Mouse (Mus musculus) heart, embryonic 11.5 days (tissue): ENCODE measurements around the gene Capzb. TPM values are rescaled to one million over a fixed set of nuclear protein-coding genes. Genes with fewer than 3 reads are reported as not detected.

Source experiments
- ATAC-seq: fragments of 200-750 bp; cut with Nextera tagmentation; replicated peaks from 2 replicates; pipeline ENCODE4 v1.8.0; 2017; ENCODE audit warnings: moderate library complexity; ENCODE audit not compliant: insufficient number of reproducible peaks, low FRiP score, low TSS enrichment
- H3K27ac ChIP-seq: fragments of 300-500 bp; sonication (generic); 2 replicates; pipeline ENCODE4 v1.5.1; 2014; ENCODE audit warnings: mild to moderate bottlenecking, low read depth, low read length
- H3K27me3 ChIP-seq: fragments of 300-500 bp; sonication (generic); 2 replicates; pipeline ENCODE4 v1.6.1; 2014; ENCODE audit warnings: mild to moderate bottlenecking, low read length, mixed read lengths; ENCODE audit not compliant: control insufficient read depth, insufficient read depth
- H3K36me3 ChIP-seq: fragments of 300-500 bp; sonication (generic); 2 replicates; pipeline ENCODE4 v1.6.1; 2014; ENCODE audit warnings: mild to moderate bottlenecking, low read length, moderate library complexity, mixed read lengths; ENCODE audit not compliant: control insufficient read depth, insufficient read depth
- H3K4me1 ChIP-seq: fragments of 300-500 bp; sonication (generic); 2 replicates; pipeline ENCODE4 v1.6.1; 2014; ENCODE audit warnings: low read length; ENCODE audit not compliant: control insufficient read depth, insufficient read depth
- H3K4me2 ChIP-seq: fragments of 300-500 bp; sonication (generic); 2 replicates; pipeline ENCODE4 v1.6.1; 2014; ENCODE audit warnings: mild to moderate bottlenecking, moderate library complexity
- H3K4me3 ChIP-seq: fragments of 300-500 bp; sonication (generic); 2 replicates; pipeline ENCODE4 v1.5.1; 2014; ENCODE audit warnings: low read depth, low read length
- H3K9ac ChIP-seq: fragments of 300-500 bp; sonication (generic); 2 replicates; pipeline ENCODE4 v1.6.1; 2014; ENCODE audit warnings: mild to moderate bottlenecking, low read depth, low read length, moderate library complexity
- H3K9me3 ChIP-seq: fragments of 300-500 bp; sonication (generic); replicated peaks from 2 replicates; pipeline ENCODE4 v1.6.1; 2016; ENCODE audit warnings: low read length; ENCODE audit not compliant: control insufficient read depth
- WGBS: fragments of 180-500 bp; shearing (Covaris S2); extraction: QIAGEN DNeasy Blood & Tissue Kit; methylation state at CpG from one replicate; pipeline ENCODE4 v1.1.7; 2014; ENCODE audit not compliant: insufficient replicate concordance; 5-methylcytosine and 5-hydroxymethylcytosine counted together
- polyA plus RNA-seq: library from polyadenylated mRNA; unstranded; fragments of >200 nt; fragmentation: Nextera tagmentation; extraction: Ambion mirVana; gene quantifications from 2 replicates; pipeline ENCODE4 v1.2.1, GENCODE M21; 2014

Gene Capzb
- polyA plus RNA-seq, 1 experiment from 2014 or later, result 319 TPM

DNA sequence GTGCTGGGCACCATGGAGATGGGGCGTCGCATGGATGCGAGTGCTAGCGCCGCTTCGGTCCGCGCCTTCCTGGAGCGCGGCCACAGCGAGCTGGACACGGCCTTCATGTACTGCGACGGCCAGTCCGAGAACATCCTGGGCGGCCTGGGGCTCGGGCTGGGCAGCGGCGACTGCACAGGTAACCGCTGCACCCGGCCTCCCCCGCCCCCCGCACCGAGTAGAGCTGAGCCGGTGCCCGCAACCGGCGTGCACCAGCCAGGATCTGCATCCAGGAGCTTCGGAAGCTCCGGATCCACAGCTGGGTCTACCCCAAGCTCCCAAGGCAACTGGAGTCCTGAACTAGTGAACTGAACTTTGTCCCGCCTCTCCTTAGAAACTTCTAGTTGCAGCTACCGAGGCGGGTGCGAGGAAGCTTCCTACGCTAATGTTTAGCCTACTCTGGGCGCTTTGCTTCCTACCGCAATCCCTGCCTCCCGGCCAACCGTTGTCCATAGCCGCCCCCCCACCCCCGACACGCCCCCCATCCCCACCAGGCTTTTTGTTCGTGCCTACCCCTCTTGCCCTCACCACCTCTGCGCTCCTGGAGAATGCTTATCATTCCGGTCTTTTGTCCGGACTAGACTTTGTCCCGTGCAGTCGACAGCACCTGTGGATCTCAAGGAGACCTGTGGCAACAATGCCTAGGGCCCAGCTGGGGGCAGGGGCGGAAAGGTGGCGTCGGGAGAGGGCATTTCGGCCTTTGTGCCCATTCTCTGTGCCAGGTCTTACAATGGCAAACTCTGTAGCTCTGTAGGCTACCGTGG, 118.4 kb downstream of the Capzb start:
- Histone ChIP-seq H3K4me2 (peak overlapping the region; percentile 87), H3K9ac (peak overlapping the region; percentile 88), H3K36me3 (peaks cover 7% of the 10 kb centered on the region), H3K4me3 (peak overlapping the region; percentile 76), H3K4me1 (peaks cover 11% of the 10 kb centered on the region), H3K27ac (peak overlapping the region; percentile 31; the same call in 1 of the 2 replicates), H3K9me3 (no peaks in the 10 kb centered on the region), H3K27me3 (no peaks in the 10 kb centered on the region)
- WGBS, result under 1% methylated on average over 53 of the region's 53 CpGs
- ATAC-seq, result peak; percentile 60

DNA sequence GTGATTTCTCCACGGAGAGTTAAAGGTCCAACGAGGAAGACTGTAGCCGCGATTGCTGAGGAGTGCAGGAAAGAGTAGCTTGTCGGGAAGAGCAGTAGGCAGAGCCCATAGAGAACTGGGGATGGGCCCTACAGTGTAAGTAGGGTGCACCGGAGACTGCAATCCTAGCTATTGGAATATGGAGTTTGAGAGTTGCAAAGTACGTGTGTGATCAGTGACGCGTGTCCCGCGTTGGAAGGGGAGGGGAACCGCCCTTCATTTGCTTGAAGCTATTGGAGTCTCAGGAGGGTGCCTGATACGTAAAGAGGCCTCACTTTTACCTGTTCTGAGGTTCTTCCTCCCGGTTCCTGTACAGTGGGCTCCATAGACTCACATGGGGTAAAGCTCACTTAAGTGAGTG, 119.0 kb downstream of the Capzb start:
- H3K4me3 ChIP-seq, result peak overlapping the region; percentile 76
- peak overlapping the region; percentile 88; the same call in 1 of the 2 replicates for H3K9ac ChIP-seq
- WGBS, result 36% methylated on average over 14 of the region's 14 CpGs
- peaks cover 9% of the 10 kb centered on the region for H3K36me3 ChIP-seq
- no peaks in the 10 kb centered on the region for H3K27me3 ChIP-seq
- ATAC-seq, result no peak
- no peaks in the 10 kb centered on the region for H3K9me3 ChIP-seq
- peak overlapping the region; percentile 87 for H3K4me2 ChIP-seq
- H3K27ac ChIP-seq, result no peak overlapping the region
- peaks cover 11% of the 10 kb centered on the region for H3K4me1 ChIP-seq

DNA sequence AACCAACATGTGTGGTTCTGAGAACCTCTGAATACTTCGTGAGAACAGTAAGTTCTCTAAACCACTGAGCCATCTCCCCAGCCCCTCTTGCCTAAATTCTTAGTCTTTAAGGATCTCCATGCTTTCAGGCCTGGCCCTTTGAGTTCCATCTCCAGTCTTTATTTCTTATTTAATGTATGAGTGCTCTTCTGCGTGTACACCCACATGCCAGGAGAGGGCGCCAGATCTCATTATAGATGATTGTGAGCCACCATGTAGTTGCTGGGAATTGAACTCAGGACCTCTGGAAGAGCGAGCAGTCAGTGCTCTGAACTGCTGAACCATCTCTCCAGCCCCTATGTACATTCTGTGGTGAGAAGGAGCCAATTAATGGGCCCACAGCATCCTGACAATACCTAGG, 119.9 kb downstream of the Capzb start:
- H3K9ac ChIP-seq, result no peak overlapping the region
- H3K27me3 ChIP-seq, result no peaks in the 10 kb centered on the region
- WGBS, result 59% methylated on average over 4 of the region's 4 CpGs
- H3K4me3 ChIP-seq, result no peak overlapping the region
- peaks cover 10% of the 10 kb centered on the region for H3K36me3 ChIP-seq
- peaks cover 11% of the 10 kb centered on the region for H3K4me1 ChIP-seq
- no peak overlapping the region for H3K4me2 ChIP-seq
- ATAC-seq, result no peak
- no peaks in the 10 kb centered on the region for H3K9me3 ChIP-seq
- H3K27ac ChIP-seq, result no peak overlapping the region

DNA sequence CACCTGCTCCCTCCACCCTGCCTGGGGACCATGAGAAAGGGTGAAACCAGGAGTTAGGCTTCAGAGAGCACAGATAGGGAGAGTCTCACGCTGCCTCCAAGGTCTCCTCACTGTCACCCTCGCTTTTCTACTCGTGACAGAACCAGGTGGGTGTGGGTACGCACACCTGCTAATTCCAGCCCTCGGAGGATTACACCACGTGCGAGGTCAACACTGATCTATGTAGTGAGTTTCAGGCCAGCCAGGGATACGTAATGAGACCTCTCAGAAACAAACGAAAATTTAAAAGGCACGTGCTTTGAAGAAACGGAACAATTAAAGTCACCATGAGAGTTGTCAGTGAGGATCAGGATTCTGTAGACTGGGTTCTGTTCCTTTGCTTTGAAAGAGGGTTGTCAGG, 125.8 kb downstream of the Capzb start:
- Histone ChIP-seq H3K4me2 (no peak overlapping the region), H3K9me3 (no peaks in the 10 kb centered on the region), H3K27ac (no peak overlapping the region), H3K4me3 (no peak overlapping the region), H3K9ac (no peak overlapping the region), H3K36me3 (peaks cover 10% of the 10 kb centered on the region), H3K4me1 (no peaks in the 10 kb centered on the region), H3K27me3 (no peaks in the 10 kb centered on the region)
- ATAC-seq, result no peak
- 91% methylated on average over 11 of the region's 11 CpGs for WGBS

DNA sequence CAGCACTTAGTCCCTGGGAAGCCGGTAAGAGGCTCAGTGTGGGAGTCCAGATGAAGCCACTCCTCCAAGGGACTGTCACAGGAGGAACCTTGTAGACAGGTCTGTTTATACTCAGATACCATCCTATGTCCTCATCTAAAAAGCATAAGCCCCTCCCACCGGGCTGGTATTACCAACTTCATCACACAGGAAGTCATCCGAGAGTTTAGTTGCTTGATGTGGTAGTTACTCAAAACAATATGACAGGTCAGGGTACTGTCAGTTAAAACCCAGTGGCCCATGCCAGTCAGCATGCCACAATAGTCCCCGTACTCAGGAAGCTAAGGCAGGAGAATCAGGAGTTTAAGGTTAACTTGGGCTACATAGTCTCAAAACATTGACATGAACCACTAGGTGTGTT, 127.0 kb downstream of the Capzb start:
- WGBS, result 90% methylated on average over 4 of the region's 4 CpGs
- Histone ChIP-seq H3K9me3 (no peaks in the 10 kb centered on the region), H3K27me3 (no peaks in the 10 kb centered on the region)

DNA sequence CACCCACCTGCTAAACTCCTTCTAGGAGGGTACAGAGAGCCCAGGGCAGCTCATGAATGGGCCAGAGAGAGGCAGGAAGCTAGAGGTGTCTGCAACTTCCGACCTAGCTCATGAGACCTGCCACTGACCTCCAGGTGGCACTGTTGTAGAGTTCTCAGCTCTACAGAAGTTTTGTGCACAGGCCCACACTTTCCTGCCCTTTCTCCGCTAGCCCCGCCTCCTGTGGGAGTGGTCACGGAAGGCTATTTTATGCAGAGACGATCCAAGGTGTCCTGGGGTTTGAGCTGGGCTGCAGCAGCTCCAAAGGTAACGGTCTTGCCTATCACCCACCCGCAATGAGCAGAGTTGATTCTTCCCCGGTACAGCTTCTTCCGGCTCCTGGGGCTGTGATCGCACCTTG, 137.9 kb downstream of the Capzb start:
- Histone ChIP-seq H3K36me3 (no peaks in the 10 kb centered on the region), H3K4me1 (no peaks in the 10 kb centered on the region), H3K4me2 (peak overlapping the region; percentile 65), H3K9ac (0 out of 2 replicates have a peak overlapping the region, but pooled peaks have one; percentile 39), H3K27ac (no peak overlapping the region), H3K9me3 (no peaks in the 10 kb centered on the region), H3K27me3 (peaks cover 9% of the 10 kb centered on the region), H3K4me3 (peak overlapping the region; percentile 35)
- peak; percentile 83 for ATAC-seq
- WGBS, result 4% methylated on average over 10 of the region's 10 CpGs

More for the DNA sequence above, 127.0 kb downstream of the Capzb start:
- Histone ChIP-seq H3K4me1 (no peaks in the 10 kb centered on the region), H3K4me2 (no peak overlapping the region), H3K9ac (no peak overlapping the region), H3K36me3 (peaks cover 6% of the 10 kb centered on the region), H3K4me3 (no peak overlapping the region), H3K27ac (no peak overlapping the region)
- ATAC-seq, result no peak

DNA sequence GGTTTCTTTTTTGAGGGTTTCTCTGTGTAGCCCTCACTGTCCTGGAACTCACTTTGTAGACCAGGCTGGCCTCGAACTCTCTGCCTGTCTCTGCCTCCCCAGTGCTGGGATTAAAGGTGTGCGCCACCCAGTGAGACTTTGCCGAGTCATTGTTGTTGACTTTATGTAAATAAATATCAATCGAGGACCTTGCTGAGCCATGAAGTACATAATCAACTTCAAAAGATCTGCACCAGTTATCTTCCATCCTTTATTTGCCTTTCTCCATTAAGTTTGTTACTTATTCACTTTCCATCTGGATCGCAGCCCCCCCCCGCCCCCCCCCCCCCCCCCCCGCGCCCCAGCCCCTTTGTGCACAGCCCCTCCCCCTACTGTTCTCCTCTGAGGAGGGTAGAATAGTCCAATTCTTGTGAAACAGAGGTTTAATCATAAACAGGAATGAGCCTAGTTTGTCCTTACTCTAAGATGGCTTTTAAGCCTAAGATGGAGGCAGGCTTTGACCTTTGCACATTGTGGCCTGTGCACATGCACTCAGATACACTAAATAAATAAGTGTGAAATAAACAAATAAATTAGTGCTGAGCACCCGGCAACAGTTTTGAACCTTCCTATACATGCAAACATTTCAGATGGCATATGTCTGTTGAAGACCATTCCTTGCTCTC, 142.1 kb downstream of the Capzb start:
- no peak for ATAC-seq
- peak overlapping the region; percentile 34; the same call in 1 of the 2 replicates for H3K4me2 ChIP-seq
- H3K4me3 ChIP-seq, result no peak overlapping the region
- no peaks in the 10 kb centered on the region for H3K36me3 ChIP-seq
- H3K27me3 ChIP-seq, result peaks cover 15% of the 10 kb centered on the region
- H3K27ac ChIP-seq, result peak overlapping the region; percentile 70
- WGBS, result 56% methylated on average over 8 of the region's 9 CpGs
- no peaks in the 10 kb centered on the region for H3K9me3 ChIP-seq
- H3K9ac ChIP-seq, result no peak overlapping the region
- no peaks in the 10 kb centered on the region for H3K4me1 ChIP-seq

DNA sequence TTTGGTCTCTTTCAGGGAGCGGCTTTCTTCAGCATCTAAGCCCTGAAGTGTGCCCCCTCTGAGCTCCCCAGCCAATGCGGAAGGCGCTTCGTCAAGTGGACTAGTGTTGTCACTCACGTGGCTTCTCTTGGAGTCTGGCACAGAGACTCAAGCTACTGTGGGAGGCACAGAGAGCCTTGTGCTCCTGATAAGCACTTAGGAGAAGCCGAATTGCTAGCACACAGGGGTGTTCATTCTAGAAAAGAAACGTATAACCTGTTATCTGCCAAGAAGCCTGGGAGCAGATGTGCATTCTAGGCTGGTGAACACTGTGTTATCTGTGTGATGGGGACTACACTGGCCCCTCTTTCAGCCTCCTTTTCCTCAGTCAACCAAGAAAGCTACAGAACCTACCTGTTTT, 142.8 kb downstream of the Capzb start:
- peaks cover 15% of the 10 kb centered on the region for H3K27me3 ChIP-seq
- H3K9me3 ChIP-seq, result no peaks in the 10 kb centered on the region
- no peaks in the 10 kb centered on the region for H3K4me1 ChIP-seq
- no peak overlapping the region for H3K9ac ChIP-seq
- 34% methylated on average over 7 of the region's 7 CpGs for WGBS
- peak; percentile 64; the same call in 1 of the 2 replicates for ATAC-seq
- no peak overlapping the region for H3K4me3 ChIP-seq
- no peaks in the 10 kb centered on the region for H3K36me3 ChIP-seq
- peak overlapping the region; percentile 70 for H3K27ac ChIP-seq
- H3K4me2 ChIP-seq, result peak overlapping the region; percentile 34
